ENCODE assay signal across 21 mouse cellular contexts in genomic region chr4:5585205-5585604, GRCm38 (mm10).
"Had no signal": no experiment of that assay in that cellular context is flagged by ENCODE, and none has a peak within 500 bp of the region (broad histone marks: within the 10 kb centered on the region; RNA-seq: fewer than 3 reads in every experiment).

No protein-coding gene starts in this region.

- H3K4me3 ChIP-seq: lung, embryonic 15.5 days; megakaryocyte, embryonic 14.5 days; midbrain, embryonic 13.5 days; midbrain, embryonic 15.5 days; neural tube, embryonic 13.5 days; neural tube, embryonic 15.5 days; stomach, embryonic 15.5 days had no signal

- H3K9me3 ChIP-seq: lung, embryonic 15.5 days; megakaryocyte, embryonic 14.5 days; midbrain, embryonic 13.5 days; midbrain, embryonic 15.5 days; neural tube, embryonic 13.5 days; neural tube, embryonic 15.5 days; stomach, embryonic 15.5 days had no signal

- H3K36me3 ChIP-seq: lung, embryonic 15.5 days; midbrain, embryonic 13.5 days; midbrain, embryonic 15.5 days; neural tube, embryonic 13.5 days; neural tube, embryonic 15.5 days; stomach, embryonic 15.5 days had no signal

- H3K9ac ChIP-seq: liver, postnatal 0 days; lung, embryonic 15.5 days; midbrain, embryonic 13.5 days; midbrain, embryonic 15.5 days; neural tube, embryonic 13.5 days; neural tube, embryonic 15.5 days; stomach, embryonic 15.5 days had no signal

- H3K27me3 ChIP-seq: lung, embryonic 15.5 days; megakaryocyte, embryonic 14.5 days; midbrain, embryonic 13.5 days; midbrain, embryonic 15.5 days; neural tube, embryonic 13.5 days; neural tube, embryonic 15.5 days; stomach, embryonic 15.5 days had no signal

- H3K27ac ChIP-seq: lung, embryonic 15.5 days; macrophage; midbrain, embryonic 13.5 days; midbrain, embryonic 15.5 days; neural tube, embryonic 13.5 days; neural tube, embryonic 15.5 days; stomach, embryonic 15.5 days; stomach, postnatal 0 days had no signal

- DNase-seq: liver, postnatal 0 days; lung, adult 2 months; lung, postnatal 14 days; lung, postnatal 36 days; right cerebral cortex, adult 18-20 months; right cerebral cortex, postnatal 25 days; right cerebral cortex, postnatal 4 days; spleen, adult 18-20 months; thymus, adult 2 months; thymus, postnatal 36 days had no signal

- H3K4me1 ChIP-seq: lung, embryonic 15.5 days; megakaryocyte, embryonic 14.5 days; midbrain, embryonic 13.5 days; midbrain, embryonic 15.5 days; neural tube, embryonic 13.5 days; neural tube, embryonic 15.5 days; stomach, embryonic 15.5 days had no signal

- ATAC-seq: liver, postnatal 0 days; lung, postnatal 0 days; midbrain, embryonic 13.5 days; midbrain, embryonic 15.5 days had no signal

- H3K4me2 ChIP-seq: lung, embryonic 15.5 days; midbrain, embryonic 11.5 days; midbrain, embryonic 13.5 days; midbrain, embryonic 15.5 days; neural tube, embryonic 13.5 days; neural tube, embryonic 15.5 days; stomach, embryonic 15.5 days had no signal
